Mouse (Mus musculus) 3T3-L1 (cell line): Measurements from ENCODE around the gene Ace3.

Experiments
- DNase-seq: peaks from one replicate; pipeline ENCODE4 v3.0.0-alpha.2; 2015; ENCODE audit warnings: low read depth, low spot score

The Ace3 gene

GRCm38 (mm10) chr11:105994375-105994774, at the start of gene Ace3:
Gene Ace3 (plus strand): TSS chr11:105994675.
- no peak for DNase-seq

- DNase-seq, result peak; percentile 20
Observed at GRCm38 (mm10) chr11:105944770-105945672, 49.5 kb upstream of the Ace3 start.

- DNase-seq, result peak; percentile 29
Observed at GRCm38 (mm10) chr11:105946694-105947154, 47.8 kb upstream of the Ace3 start.

- DNase-seq, result peak; percentile 95
Observed at GRCm38 (mm10) chr11:105948255-105948654, 46.2 kb upstream of the Ace3 start.

GRCm38 (mm10) chr11:105950519-105950918, 44.0 kb upstream of the Ace3 start:
- DNase-seq, result peak; percentile 72

GRCm38 (mm10) chr11:105951601-105952044, 42.9 kb upstream of the Ace3 start:
- DNase-seq, result peak; percentile 56

GRCm38 (mm10) chr11:105952111-105952510, 42.4 kb upstream of the Ace3 start:
- no peak for DNase-seq

GRCm38 (mm10) chr11:105952911-105953386, 41.5 kb upstream of the Ace3 start, which contains the start of gene Cyb561:
Gene Cyb561 (minus strand): TSS chr11:105953336.
- DNase-seq, result peak; percentile 66

GRCm38 (mm10) chr11:105953402-105953801, 41.1 kb upstream of the Ace3 start:
- peak; percentile 99 for DNase-seq

GRCm38 (mm10) chr11:105955815-105956430, 38.6 kb upstream of the Ace3 start:
- DNase-seq, result no peak

- no peak for DNase-seq
Observed at GRCm38 (mm10) chr11:105957501-105957900, 37.0 kb upstream of the Ace3 start.

GRCm38 (mm10) chr11:105958566-105958965, 35.9 kb upstream of the Ace3 start:
- peak; percentile 52 for DNase-seq

- no peak for DNase-seq
Observed at GRCm38 (mm10) chr11:105959355-105959754, 35.1 kb upstream of the Ace3 start.

- peak; percentile 34 for DNase-seq
Observed at GRCm38 (mm10) chr11:105964691-105965090, 29.8 kb upstream of the Ace3 start.

GRCm38 (mm10) chr11:105966288-105966687, 28.2 kb upstream of the Ace3 start:
- no peak for DNase-seq

GRCm38 (mm10) chr11:105967741-105968574, 26.5 kb upstream of the Ace3 start, which contains the start of gene Ace:
Gene Ace (plus strand): TSS chr11:105967945.
- no peak for DNase-seq

- no peak for DNase-seq
Observed at GRCm38 (mm10) chr11:105968948-105969347, 25.5 kb upstream of the Ace3 start.

GRCm38 (mm10) chr11:105969516-105969915, 25.0 kb upstream of the Ace3 start:
- peak; percentile 75 for DNase-seq

- DNase-seq, result no peak
Observed at GRCm38 (mm10) chr11:105974593-105974992, 19.9 kb upstream of the Ace3 start.

GRCm38 (mm10) chr11:105975050-105975449, 19.4 kb upstream of the Ace3 start:
- DNase-seq, result no peak

- no peak for DNase-seq
Observed at GRCm38 (mm10) chr11:105975636-105976035, 18.8 kb upstream of the Ace3 start.
